Mouse (Mus musculus) kidney, adult 11 months (tissue): ENCODE results near the gene Rab25.

Experiments
- DNase-seq: peaks from one replicate; pipeline ENCODE4 v3.0.0; 2022

Gene Rab25

GRCm38 (mm10) chr3:88566536-88567061 is 18.5 kb upstream of the Rab25 start:
- DNase-seq, result no peak

GRCm38 (mm10) chr3:88566116-88566515 is 18.0 kb upstream of the Rab25 start:
- no peak for DNase-seq

GRCm38 (mm10) chr3:88563966-88564365 is 15.9 kb upstream of the Rab25 start:
- no peak for DNase-seq

- no peak for DNase-seq
Observed at GRCm38 (mm10) chr3:88563442-88563841, 15.3 kb upstream of the Rab25 start.

GRCm38 (mm10) chr3:88561989-88562388 is 13.9 kb upstream of the Rab25 start:
- peak; percentile 67 for DNase-seq

GRCm38 (mm10) chr3:88559596-88559995 is 11.5 kb upstream of the Rab25 start:
- no peak for DNase-seq

GRCm38 (mm10) chr3:88556616-88557015 is 8.5 kb upstream of the Rab25 start:
- DNase-seq, result no peak

- no peak for DNase-seq
Observed at GRCm38 (mm10) chr3:88555731-88556130, 7.6 kb upstream of the Rab25 start.

GRCm38 (mm10) chr3:88555069-88555605 is 7.0 kb upstream of the Rab25 start:
- DNase-seq, result no peak

- DNase-seq, result no peak
Observed at GRCm38 (mm10) chr3:88553880-88554586, 5.9 kb upstream of the Rab25 start.

GRCm38 (mm10) chr3:88553525-88553879 is 5.4 kb upstream of the Rab25 start, which contains the start of gene Ubqln4:
Gene Ubqln4 (plus strand): TSS chr3:88553758.
- peak; percentile 88 for DNase-seq

- peak; percentile 98 for DNase-seq
Observed at GRCm38 (mm10) chr3:88552676-88553524, 4.8 kb upstream of the Rab25 start, which contains the start of gene Lamtor2. Gene Lamtor2 (minus strand): TSS chr3:88553074.

GRCm38 (mm10) chr3:88552082-88552645 is 4.1 kb upstream of the Rab25 start:
- no peak for DNase-seq

GRCm38 (mm10) chr3:88551586-88551985 is 3.5 kb upstream of the Rab25 start:
- no peak for DNase-seq

- no peak for DNase-seq
Observed at GRCm38 (mm10) chr3:88546674-88547418, 1.3 kb downstream of the Rab25 start.

- DNase-seq, result no peak
Observed at GRCm38 (mm10) chr3:88544955-88545591, 3.0 kb downstream of the Rab25 start.

GRCm38 (mm10) chr3:88544514-88544913 is 3.6 kb downstream of the Rab25 start:
- no peak for DNase-seq

- no peak for DNase-seq
Observed at GRCm38 (mm10) chr3:88543651-88544410, 4.3 kb downstream of the Rab25 start.

GRCm38 (mm10) chr3:88543174-88543573 is 4.9 kb downstream of the Rab25 start:
- no peak for DNase-seq

GRCm38 (mm10) chr3:88542486-88542885 is 5.6 kb downstream of the Rab25 start:
- DNase-seq, result no peak
